Mouse (Mus musculus): Measurements from ENCODE around the gene Wars. TPM values are rescaled to one million over a fixed set of nuclear protein-coding genes. Genes with fewer than 3 reads are reported as not detected.

The Wars gene
- polyA plus RNA-seq, 1 experiment from 2014 or later = 140 TPM

DNA sequence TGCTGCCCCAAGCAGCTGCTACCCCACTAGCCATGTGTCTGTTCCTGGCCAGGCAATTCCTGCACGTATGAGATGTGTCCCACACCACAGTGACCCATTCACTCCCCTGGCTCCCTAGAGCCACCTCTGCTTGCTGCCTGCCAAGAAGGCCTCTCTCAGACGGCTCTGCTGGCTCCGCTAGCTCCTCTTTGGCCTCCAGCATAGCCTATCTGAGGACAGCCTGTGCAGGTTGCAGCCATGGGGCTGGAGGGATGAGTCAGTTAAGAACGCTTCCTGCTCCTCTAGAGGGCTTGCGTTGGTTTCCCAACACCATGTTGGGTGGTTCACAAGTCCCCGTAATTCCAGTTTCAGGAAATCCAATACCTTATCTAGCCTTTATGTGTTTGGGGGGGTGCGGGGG is 51.3 kb downstream of the Wars start:
- no peak overlapping the region for H3K27ac ChIP-seq (ENCODE audit: low read depth, low read length)
- H3K4me1 ChIP-seq (replicated peaks; ENCODE audit: control insufficient read depth, insufficient read depth, low read length) = peaks cover 6% of the 10 kb centered on the region; the same call in 1 of the 2 replicates
- H3K27me3 ChIP-seq (ENCODE audit: control insufficient read depth, insufficient read depth, low read length) = no peaks in the 10 kb centered on the region
- 88% methylated on average over 7 of the region's 7 CpGs for WGBS
- no peaks in the 10 kb centered on the region for H3K9me3 ChIP-seq (ENCODE audit: control insufficient read depth, low read length)
- ATAC-seq (replicated peaks; ENCODE audit: low FRiP score) (no peak), DNase-seq (ENCODE audit: low spot score) (no peak)
- no peak overlapping the region for H3K4me2 ChIP-seq (ENCODE audit: low read depth, low read length, severe bottlenecking)
- H3K9ac ChIP-seq (ENCODE audit: low read length) = no peak overlapping the region
- no peak overlapping the region for H3K4me3 ChIP-seq (ENCODE audit: low read depth, low read length)
- H3K36me3 ChIP-seq (ENCODE audit: control insufficient read depth, insufficient read depth, low read length) = peaks cover 5% of the 10 kb centered on the region; the same call in 1 of the 2 replicates

GRCm38 (mm10) chr12:108841181-108841580 is 52.8 kb downstream of the Wars start:
- Histone ChIP-seq H3K4me2 (ENCODE audit: low read depth, low read length, severe bottlenecking) (no peak overlapping the region), H3K9me3 (ENCODE audit: control insufficient read depth, low read length) (no peaks in the 10 kb centered on the region), H3K4me1 (replicated peaks; ENCODE audit: control insufficient read depth, insufficient read depth, low read length) (peaks cover 16% of the 10 kb centered on the region; the same call in 1 of the 2 replicates), H3K4me3 (ENCODE audit: low read depth, low read length) (no peak overlapping the region), H3K9ac (ENCODE audit: low read length) (no peak overlapping the region), H3K36me3 (ENCODE audit: control insufficient read depth, insufficient read depth, low read length) (peaks cover 5% of the 10 kb centered on the region; the same call in 1 of the 2 replicates), H3K27me3 (ENCODE audit: control insufficient read depth, insufficient read depth, low read length) (no peaks in the 10 kb centered on the region), H3K27ac (ENCODE audit: low read depth, low read length) (no peak overlapping the region)
- ATAC-seq (replicated peaks; ENCODE audit: low FRiP score) = no peak
- no peak for DNase-seq (ENCODE audit: low spot score)
- WGBS = 90% methylated on average over 6 of the region's 6 CpGs

GRCm38 (mm10) chr12:108836722-108837121 is 57.3 kb downstream of the Wars start:
- no peaks in the 10 kb centered on the region for H3K27me3 ChIP-seq (ENCODE audit: control insufficient read depth, insufficient read depth, low read length)
- peaks cover 3% of the 10 kb centered on the region; the same call in 1 of the 2 replicates for H3K36me3 ChIP-seq (ENCODE audit: control insufficient read depth, insufficient read depth, low read length)
- DNase-seq (ENCODE audit: low spot score) = no peak
- peak overlapping the region; percentile 67 for H3K9ac ChIP-seq (ENCODE audit: low read length)
- H3K4me3 ChIP-seq (ENCODE audit: low read depth, low read length) = peak overlapping the region; percentile 63
- 62% methylated on average over 7 of the region's 7 CpGs for WGBS
- H3K4me2 ChIP-seq (ENCODE audit: low read depth, low read length, severe bottlenecking) = peak overlapping the region; percentile 61
- H3K9me3 ChIP-seq (ENCODE audit: control insufficient read depth, low read length) = no peaks in the 10 kb centered on the region
- peaks cover 20% of the 10 kb centered on the region; the same call in 1 of the 2 replicates for H3K4me1 ChIP-seq (replicated peaks; ENCODE audit: control insufficient read depth, insufficient read depth, low read length)
- H3K27ac ChIP-seq (ENCODE audit: low read depth, low read length) = no peak overlapping the region
- no peak for ATAC-seq (replicated peaks; ENCODE audit: low FRiP score)

GRCm38 (mm10) chr12:108835840-108836409 is 58.0 kb downstream of the Wars start, which contains the start of the genes Slc25a29 and Slc25a47:
Gene Slc25a29 (minus strand): TSS chr12:108835883.
Gene Slc25a47 (plus strand): TSS chr12:108836046.
- H3K27ac ChIP-seq (ENCODE audit: low read depth, low read length) = peak within 1 kb of the TSS; percentile 68
- ATAC-seq (replicated peaks; ENCODE audit: low FRiP score) (peak; percentile 99), DNase-seq (ENCODE audit: low spot score) (peak; percentile 99)
- H3K36me3 ChIP-seq (ENCODE audit: control insufficient read depth, insufficient read depth, low read length) = no peaks in the 10 kb centered on the region; the same call in 1 of the 2 replicates
- WGBS = under 1% methylated on average over 52 of the region's 53 CpGs
- peak within 1 kb of the TSS; percentile 63 for H3K4me3 ChIP-seq (ENCODE audit: low read depth, low read length)
- H3K4me1 ChIP-seq (replicated peaks; ENCODE audit: control insufficient read depth, insufficient read depth, low read length) = peaks cover 20% of the 10 kb centered on the region; the same call in 1 of the 2 replicates
- peak within 1 kb of the TSS; percentile 77 for H3K9ac ChIP-seq (ENCODE audit: low read length)
- H3K4me2 ChIP-seq (ENCODE audit: low read depth, low read length, severe bottlenecking) = peak within 1 kb of the TSS; percentile 97
- no peaks in the 10 kb centered on the region for H3K9me3 ChIP-seq (ENCODE audit: control insufficient read depth, low read length)
- H3K27me3 ChIP-seq (ENCODE audit: control insufficient read depth, insufficient read depth, low read length) = no peaks in the 10 kb centered on the region

- 2% methylated on average over 51 of the region's 51 CpGs for WGBS
- H3K27me3 ChIP-seq (ENCODE audit: control insufficient read depth, insufficient read depth, low read length) = no peaks in the 10 kb centered on the region
- H3K9ac ChIP-seq (ENCODE audit: low read length) = peak overlapping the region; percentile 77
- DNase-seq (ENCODE audit: low spot score) (no peak), ATAC-seq (replicated peaks; ENCODE audit: low FRiP score) (peak; percentile 25)
- no peak overlapping the region for H3K27ac ChIP-seq (ENCODE audit: low read depth, low read length)
- H3K4me1 ChIP-seq (replicated peaks; ENCODE audit: control insufficient read depth, insufficient read depth, low read length) = peaks cover 20% of the 10 kb centered on the region; the same call in 1 of the 2 replicates
- H3K4me3 ChIP-seq (ENCODE audit: low read depth, low read length) = peak overlapping the region; percentile 63
- H3K9me3 ChIP-seq (ENCODE audit: control insufficient read depth, low read length) = no peaks in the 10 kb centered on the region
- no peaks in the 10 kb centered on the region for H3K36me3 ChIP-seq (ENCODE audit: control insufficient read depth, insufficient read depth, low read length)
- peak overlapping the region; percentile 97 for H3K4me2 ChIP-seq (ENCODE audit: low read depth, low read length, severe bottlenecking)
Measured at GRCm38 (mm10) chr12:108835208-108835839, 58.6 kb downstream of the Wars start.

- ATAC-seq (replicated peaks; ENCODE audit: low FRiP score) (no peak), DNase-seq (ENCODE audit: low spot score) (no peak)
- Histone ChIP-seq H3K27me3 (ENCODE audit: control insufficient read depth, insufficient read depth, low read length) (no peaks in the 10 kb centered on the region), H3K9me3 (ENCODE audit: control insufficient read depth, low read length) (no peaks in the 10 kb centered on the region), H3K36me3 (ENCODE audit: control insufficient read depth, insufficient read depth, low read length) (no peaks in the 10 kb centered on the region), H3K27ac (ENCODE audit: low read depth, low read length) (no peak overlapping the region), H3K4me3 (ENCODE audit: low read depth, low read length) (peak overlapping the region; percentile 63), H3K4me2 (ENCODE audit: low read depth, low read length, severe bottlenecking) (peak overlapping the region; percentile 97), H3K4me1 (replicated peaks; ENCODE audit: control insufficient read depth, insufficient read depth, low read length) (peaks cover 20% of the 10 kb centered on the region; the same call in 1 of the 2 replicates), H3K9ac (ENCODE audit: low read length) (no peak overlapping the region)
- WGBS = 42% methylated on average over 5 of the region's 5 CpGs
Measured at GRCm38 (mm10) chr12:108834786-108835185, 59.2 kb downstream of the Wars start.

DNA sequence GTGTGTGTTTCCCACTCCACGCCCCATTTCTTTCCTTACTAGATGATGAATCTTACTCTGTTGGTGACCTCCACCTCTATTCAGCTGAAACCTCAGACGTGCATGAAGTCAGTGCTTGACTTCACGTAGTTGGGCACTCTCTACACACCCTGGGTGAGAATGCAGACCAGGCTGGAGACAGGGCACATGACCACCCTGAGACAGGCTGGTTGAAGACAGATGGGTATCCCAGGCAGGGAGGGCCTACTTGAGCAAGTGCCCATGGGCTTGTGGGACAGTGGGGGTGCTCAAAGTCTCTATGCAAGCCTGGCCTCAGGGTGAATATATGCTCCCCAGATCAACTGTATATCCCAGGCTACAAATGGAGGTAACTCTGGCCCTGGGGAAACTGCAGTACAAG is 59.6 kb downstream of the Wars start:
- H3K27ac ChIP-seq (ENCODE audit: low read depth, low read length) = no peak overlapping the region
- H3K4me1 ChIP-seq (replicated peaks; ENCODE audit: control insufficient read depth, insufficient read depth, low read length) = peaks cover 20% of the 10 kb centered on the region; the same call in 1 of the 2 replicates
- no peaks in the 10 kb centered on the region for H3K36me3 ChIP-seq (ENCODE audit: control insufficient read depth, insufficient read depth, low read length)
- H3K4me3 ChIP-seq (ENCODE audit: low read depth, low read length) = no peak overlapping the region
- 85% methylated on average over 3 of the region's 3 CpGs for WGBS
- ATAC-seq (replicated peaks; ENCODE audit: low FRiP score) (no peak), DNase-seq (ENCODE audit: low spot score) (no peak)
- H3K9ac ChIP-seq (ENCODE audit: low read length) = no peak overlapping the region
- no peaks in the 10 kb centered on the region for H3K27me3 ChIP-seq (ENCODE audit: control insufficient read depth, insufficient read depth, low read length)
- H3K4me2 ChIP-seq (ENCODE audit: low read depth, low read length, severe bottlenecking) = no peak overlapping the region; the same call in 1 of the 2 replicates
- no peaks in the 10 kb centered on the region for H3K9me3 ChIP-seq (ENCODE audit: control insufficient read depth, low read length)

GRCm38 (mm10) chr12:108833408-108833807 is 60.6 kb downstream of the Wars start:
- H3K4me3 ChIP-seq (ENCODE audit: low read depth, low read length) = no peak overlapping the region
- no peak overlapping the region for H3K27ac ChIP-seq (ENCODE audit: low read depth, low read length)
- peaks cover 20% of the 10 kb centered on the region; the same call in 1 of the 2 replicates for H3K4me1 ChIP-seq (replicated peaks; ENCODE audit: control insufficient read depth, insufficient read depth, low read length)
- no peaks in the 10 kb centered on the region for H3K36me3 ChIP-seq (ENCODE audit: control insufficient read depth, insufficient read depth, low read length)
- H3K27me3 ChIP-seq (ENCODE audit: control insufficient read depth, insufficient read depth, low read length) = no peaks in the 10 kb centered on the region
- H3K4me2 ChIP-seq (ENCODE audit: low read depth, low read length, severe bottlenecking) = no peak overlapping the region
- H3K9ac ChIP-seq (ENCODE audit: low read length) = no peak overlapping the region
- DNase-seq (ENCODE audit: low spot score) (no peak), ATAC-seq (replicated peaks; ENCODE audit: low FRiP score) (no peak)
- no peaks in the 10 kb centered on the region for H3K9me3 ChIP-seq (ENCODE audit: control insufficient read depth, low read length)
- 91% methylated on average over 3 of the region's 3 CpGs for WGBS
